ENCODE assay signal across 18 mouse cellular contexts in the genomic region with DNA sequence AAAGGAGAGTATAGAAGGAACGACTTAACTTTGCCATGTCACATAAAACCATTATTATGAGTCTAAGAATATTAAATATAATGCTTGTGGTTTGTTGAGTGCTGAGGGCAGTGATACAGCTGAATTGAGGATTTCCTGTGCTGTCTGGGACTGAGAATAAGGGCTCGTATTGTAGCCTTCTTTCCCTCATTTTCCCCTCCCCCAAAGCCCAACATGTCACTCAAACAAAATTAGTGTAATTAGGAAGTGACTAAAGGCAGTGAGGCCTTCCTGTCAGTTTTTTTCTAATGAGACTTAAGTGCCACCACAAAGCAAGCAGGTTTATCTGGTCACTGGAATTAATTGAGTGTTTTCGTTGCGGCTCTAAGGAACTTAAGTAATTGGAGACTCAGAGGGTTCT. TPM values are rescaled to one million over a fixed set of nuclear protein-coding genes. Genes with fewer than 3 reads are reported as not detected.
A peak's percentile ranks its signal among the peaks of the same experiment; 100 is the strongest.
DNase-seq lines count a peak whose midpoint lies in the region; ATAC-seq lines count a peak whose summit lies in the region.
"Had no signal": no experiment of that assay in that cellular context is flagged by ENCODE, and none has a peak within 500 bp of the region (broad histone marks: within the 10 kb centered on the region; RNA-seq: fewer than 3 reads in every experiment).

No protein-coding gene starts in this region.

- H3K27ac ChIP-seq in embryonic facial prominence, embryonic 14.5 days (replicated peaks; ENCODE audit: low read depth, low read length) = no peak overlapping the region
- H3K27ac ChIP-seq in neural tube, embryonic 15.5 days (replicated peaks) = no peak overlapping the region
- H3K27ac ChIP-seq: hindbrain, embryonic 13.5 days; midbrain, embryonic 13.5 days; stomach, postnatal 0 days had no signal

- no peak overlapping the region for H3K4me3 ChIP-seq in embryonic facial prominence, embryonic 14.5 days (ENCODE audit: low read depth, low read length)
- no peak overlapping the region for H3K4me3 ChIP-seq in neural tube, embryonic 15.5 days (replicated peaks)
- H3K4me3 ChIP-seq: heart, embryonic 12.5 days; hindbrain, embryonic 13.5 days; midbrain, embryonic 13.5 days had no signal

- H3K27me3 ChIP-seq in embryonic facial prominence, embryonic 14.5 days (replicated peaks; ENCODE audit: control insufficient read depth, insufficient read depth, low read length) = no peaks in the 10 kb centered on the region
- no peaks in the 10 kb centered on the region for H3K27me3 ChIP-seq in neural tube, embryonic 15.5 days (replicated peaks)
- H3K27me3 ChIP-seq: heart, embryonic 12.5 days; hindbrain, embryonic 13.5 days; midbrain, embryonic 13.5 days had no signal

- no peak overlapping the region for H3K9ac ChIP-seq in embryonic facial prominence, embryonic 14.5 days (ENCODE audit: low read depth, low read length)
- H3K9ac ChIP-seq in neural tube, embryonic 15.5 days (replicated peaks) = no peak overlapping the region
- H3K9ac ChIP-seq: heart, embryonic 12.5 days; hindbrain, embryonic 13.5 days; midbrain, embryonic 13.5 days had no signal

- peaks cover 14% of the 10 kb centered on the region for H3K4me1 ChIP-seq in embryonic facial prominence, embryonic 14.5 days (ENCODE audit: control insufficient read depth, insufficient read depth, low read length)
- H3K4me1 ChIP-seq in neural tube, embryonic 15.5 days = no peaks in the 10 kb centered on the region

- ATAC-seq in embryonic facial prominence, embryonic 14.5 days (ENCODE audit: low read depth) = peak; percentile 41; the same call in 1 of the 2 replicates
- peak; percentile 62 to 77 for ATAC-seq in hematopoietic stem cell, adult 5-6 weeks (replicated peaks in 1 of 2; ENCODE audit: insufficient read depth in 1 of 2, low FRiP score in 2 of 2, low TSS enrichment in 1 of 2, low read depth in 1 of 2, poor library complexity in 2 of 2, severe bottlenecking in 2 of 2)
- no peak for ATAC-seq in neural tube, embryonic 15.5 days (ENCODE audit: low FRiP score)
- no peak for ATAC-seq in erythroblast, adult 5-6 weeks (replicated peaks; ENCODE audit: low FRiP score, poor library complexity, severe bottlenecking)
- ATAC-seq: midbrain, embryonic 13.5 days had no signal

- 15% methylated on average over 4 of the region's 4 CpGs for WGBS in embryonic facial prominence, embryonic 14.5 days
- 54% methylated on average over 4 of the region's 4 CpGs for WGBS in neural tube, embryonic 15.5 days

- H3K4me2 ChIP-seq in embryonic facial prominence, embryonic 14.5 days (ENCODE audit: low read depth, low read length) = no peak overlapping the region
- no peak overlapping the region for H3K4me2 ChIP-seq in neural tube, embryonic 15.5 days
- H3K4me2 ChIP-seq: heart, embryonic 12.5 days; hindbrain, embryonic 13.5 days; midbrain, embryonic 13.5 days had no signal

- no peaks in the 10 kb centered on the region for H3K36me3 ChIP-seq in embryonic facial prominence, embryonic 14.5 days (ENCODE audit: control insufficient read depth, insufficient read depth, low read length)
- no peaks in the 10 kb centered on the region for H3K36me3 ChIP-seq in neural tube, embryonic 15.5 days
- H3K36me3 ChIP-seq: heart, embryonic 12.5 days; hindbrain, embryonic 13.5 days; midbrain, embryonic 13.5 days had no signal

- DNase-seq in embryo, embryonic 10.5 days (ENCODE audit: low spot score) = peak; percentile 47
- no peak for DNase-seq in embryo, embryonic 10 days (ENCODE audit: low spot score)
- DNase-seq in 416B (ENCODE audit: low read depth) = peak; percentile 64
- DNase-seq in embryonic facial prominence, embryonic 14.5 days (ENCODE audit: low spot score) = peak; percentile 49
- DNase-seq in frontal cortex, adult 2 months (ENCODE audit: extremely low spot score in 1 of 2, low spot score in 1 of 2) = no peak
- DNase-seq: cerebellum, adult 2 months; kidney, adult 18-20 months; layer of hippocampus, postnatal 36 days; left cerebral cortex, postnatal 4 days; lung, adult 18-20 months; thymus, postnatal 4 days had no signal

- H3K9me3 ChIP-seq in embryonic facial prominence, embryonic 14.5 days (ENCODE audit: control insufficient read depth, low read length) = no peaks in the 10 kb centered on the region
- no peaks in the 10 kb centered on the region for H3K9me3 ChIP-seq in neural tube, embryonic 15.5 days (replicated peaks)
- H3K9me3 ChIP-seq: heart, embryonic 12.5 days; hindbrain, embryonic 13.5 days; midbrain, embryonic 13.5 days had no signal

RNA-seq across cellular contexts. Expression of gene Pde7b, which starts 12.3 kb away (rescaled TPM):
- 8.8 and 9.0 TPM in 2 replicates for polyA plus RNA-seq in embryonic facial prominence, embryonic 14.5 days (2014; fragmentation: Nextera tagmentation; extraction: Ambion mirVana)
- 2.8 and 5.1 TPM in 2 replicates for total RNA-seq in hematopoietic stem cell, adult 5-6 weeks (2017)
- 3.7 and 3.9 TPM in 2 replicates for polyA plus RNA-seq in neural tube, embryonic 15.5 days (2015; fragmentation: Nextera tagmentation; extraction: Ambion mirVana)
- polyA plus RNA-seq in frontal cortex, adult 2 months (2012; rRNA removed) = 12.9 and 17.4 TPM in 2 replicates
- 3.8 TPM in 1 of 2 replicates, not detected in the other for total RNA-seq in erythroblast, adult 5-6 weeks (2015; ENCODE audit: low replicate concordance)
- total RNA-seq in erythroblast, adult 5-6 weeks (2017; ENCODE audit: low replicate concordance) = 0.84 TPM in 1 of 2 replicates, not detected in the other

Comparison
In these comparisons a context has a peak if more than half of its experiments do, and no peak if none do; other contexts are left out.
1. DNase-seq: peak in embryo, embryonic 10.5 days (single experiment), 416B (single experiment) and embryonic facial prominence, embryonic 14.5 days (single experiment); none in embryo, embryonic 10 days (single experiment) and frontal cortex, adult 2 months (0 of 2).
2. ATAC-seq: peak in embryonic facial prominence, embryonic 14.5 days (single experiment) and hematopoietic stem cell, adult 5-6 weeks (2 of 2); none in neural tube, embryonic 15.5 days (single experiment) and erythroblast, adult 5-6 weeks (single experiment).